9 mouse cellular contexts compared by ENCODE assay signal in genomic region chr4:74231405-74231804, GRCm38 (mm10). TPM values are rescaled to one million over a fixed set of nuclear protein-coding genes. Genes with fewer than 3 reads are reported as not detected.
DNase-seq lines count a peak whose midpoint lies in the region; ATAC-seq and TF ChIP-seq lines count a peak whose summit lies in the region.
"Had no signal": no experiment of that assay in that cellular context is flagged by ENCODE, and none has a peak within 500 bp of the region (broad histone marks: within the 10 kb centered on the region; RNA-seq: fewer than 3 reads in every experiment).

No protein-coding gene starts in this region.

- no peak overlapping the region for H3K9ac ChIP-seq in kidney, postnatal 0 days (ENCODE audit: low read depth, low read length)
- no peak overlapping the region for H3K9ac ChIP-seq in liver, embryonic 12.5 days
- no peak overlapping the region for H3K9ac ChIP-seq in neural tube, embryonic 11.5 days (ENCODE audit: low read length)
- H3K9ac ChIP-seq: heart, embryonic 13.5 days had no signal

- DNase-seq in B cell, adult 2 months, result peak; percentile 59 to 64
- DNase-seq in G1E (ENCODE audit: low spot score), result no peak
- DNase-seq in cerebellum, adult 9-11 months, result peak; percentile 22
- DNase-seq in frontal cortex, postnatal 36 days (ENCODE audit: low spot score in 2 of 2), result peak; percentile 21 to 63
- peak; percentile 48 for DNase-seq in kidney, postnatal 0 days (ENCODE audit: low spot score)
- DNase-seq in neural tube, embryonic 11.5 days (ENCODE audit: low spot score), result peak; percentile 51
- DNase-seq in thymus, postnatal 4 days, result peak; percentile 72

- H3K4me2 ChIP-seq in kidney, postnatal 0 days (ENCODE audit: low read length), result no peak overlapping the region
- no peak overlapping the region for H3K4me2 ChIP-seq in liver, embryonic 12.5 days
- H3K4me2 ChIP-seq in neural tube, embryonic 11.5 days (ENCODE audit: low read depth), result no peak overlapping the region
- H3K4me2 ChIP-seq: heart, embryonic 13.5 days had no signal

- peaks cover 3% of the 10 kb centered on the region; the same call in 1 of the 2 replicates for H3K4me1 ChIP-seq in G1E (ENCODE audit: insufficient read depth, low read depth, low read length)
- H3K4me1 ChIP-seq in kidney, postnatal 0 days (replicated peaks; ENCODE audit: insufficient read depth, low read length), result no peaks in the 10 kb centered on the region
- H3K4me1 ChIP-seq in liver, embryonic 12.5 days, result no peaks in the 10 kb centered on the region
- H3K4me1 ChIP-seq in neural tube, embryonic 11.5 days (ENCODE audit: control insufficient read depth, insufficient read depth, low read length), result no peaks in the 10 kb centered on the region
- H3K4me1 ChIP-seq: heart, embryonic 13.5 days had no signal

- H3K27me3 ChIP-seq in G1E (ENCODE audit: insufficient read depth, low read length), result no peaks in the 10 kb centered on the region
- no peaks in the 10 kb centered on the region for H3K27me3 ChIP-seq in kidney, postnatal 0 days (ENCODE audit: insufficient read depth, low read length)
- H3K27me3 ChIP-seq in liver, embryonic 12.5 days (replicated peaks), result no peaks in the 10 kb centered on the region
- H3K27me3 ChIP-seq in neural tube, embryonic 11.5 days (ENCODE audit: control insufficient read depth, insufficient read depth, low read length), result no peaks in the 10 kb centered on the region
- H3K27me3 ChIP-seq: heart, embryonic 13.5 days had no signal

- H3K36me3 ChIP-seq in G1E (replicated peaks), result no peaks in the 10 kb centered on the region
- no peaks in the 10 kb centered on the region for H3K36me3 ChIP-seq in kidney, postnatal 0 days (ENCODE audit: insufficient read depth, low read length)
- no peaks in the 10 kb centered on the region for H3K36me3 ChIP-seq in liver, embryonic 12.5 days
- H3K36me3 ChIP-seq in neural tube, embryonic 11.5 days (ENCODE audit: control insufficient read depth, insufficient read depth, low read length), result no peaks in the 10 kb centered on the region
- H3K36me3 ChIP-seq: heart, embryonic 13.5 days had no signal

- H3K27ac ChIP-seq in kidney, postnatal 0 days, result no peak overlapping the region
- no peak overlapping the region for H3K27ac ChIP-seq in liver, embryonic 12.5 days
- H3K27ac ChIP-seq in neural tube, embryonic 11.5 days (ENCODE audit: low read depth, low read length), result no peak overlapping the region
- H3K27ac ChIP-seq: heart, embryonic 13.5 days had no signal

- H3K4me3 ChIP-seq in G1E (ENCODE audit: low read depth, low read length), result no peak overlapping the region
- no peak overlapping the region for H3K4me3 ChIP-seq in kidney, postnatal 0 days (replicated peaks; ENCODE audit: low read depth, low read length)
- no peak overlapping the region for H3K4me3 ChIP-seq in liver, embryonic 12.5 days
- H3K4me3 ChIP-seq in neural tube, embryonic 11.5 days (ENCODE audit: low read depth, low read length), result no peak overlapping the region
- H3K4me3 ChIP-seq: heart, embryonic 13.5 days had no signal

- peak; percentile 59; the same call in 1 of the 2 replicates for ATAC-seq in G1E (ENCODE audit: extremely low read depth, insufficient number of reproducible peaks, low FRiP score, poor library complexity, severe bottlenecking)
- peak; percentile 52; the same call in 1 of the 2 replicates for ATAC-seq in kidney, postnatal 0 days (replicated peaks; ENCODE audit: low FRiP score, low read depth)
- ATAC-seq in liver, embryonic 12.5 days, result 0 out of 2 replicates have a peak, but pooled peaks have one; percentile 30
- ATAC-seq in neural tube, embryonic 11.5 days (ENCODE audit: insufficient read depth, low FRiP score, low TSS enrichment), result peak; percentile 36; the same call in 1 of the 2 replicates

- no peaks in the 10 kb centered on the region for H3K9me3 ChIP-seq in G1E (replicated peaks)
- no peaks in the 10 kb centered on the region for H3K9me3 ChIP-seq in kidney, postnatal 0 days (replicated peaks; ENCODE audit: low read length)
- no peaks in the 10 kb centered on the region for H3K9me3 ChIP-seq in liver, embryonic 12.5 days (replicated peaks)
- H3K9me3 ChIP-seq in neural tube, embryonic 11.5 days (ENCODE audit: control insufficient read depth, low read length), result no peaks in the 10 kb centered on the region
- H3K9me3 ChIP-seq: heart, embryonic 13.5 days had no signal

- TF ChIP-seq CTCF in G1E (IDR thresholded peaks at IDR 0.05; ENCODE audit: low read depth, low read length), result peak; percentile 27; the same call in 1 of the 2 replicates
- peak; percentile 77 for TF ChIP-seq CTCF in kidney, postnatal 0 days (IDR thresholded peaks at IDR 0.05; ENCODE audit: low read depth)

- WGBS in kidney, postnatal 0 days, result 58% methylated on average over 5 of the region's 5 CpGs
- 60% methylated on average over 5 of the region's 5 CpGs for WGBS in liver, embryonic 12.5 days (ENCODE audit: insufficient replicate concordance)
- 65% methylated on average over 5 of the region's 5 CpGs for WGBS in neural tube, embryonic 11.5 days

RNA-seq across cellular contexts. Expression of gene Kdm4c, which starts 10.9 kb away (rescaled TPM):
- total RNA-seq in G1E (2014; fragmentation: Nextera tagmentation) (36.4 and 47.1 TPM in 2 replicates), G1E (2017) (30.4 and 36.2 TPM in 2 replicates)
- 1.4 and 2.6 TPM in 2 replicates for polyA plus RNA-seq in G1E (2012)
- 10.3 and 11.3 TPM in 2 replicates for polyA plus RNA-seq in kidney, postnatal 0 days (2015; fragmentation: Nextera tagmentation; extraction: Ambion mirVana)
- 7.4 and 7.6 TPM in 2 replicates for polyA plus RNA-seq in liver, embryonic 12.5 days (2016; fragmentation: Nextera tagmentation; extraction: Ambion mirVana)
- 14.0 and 14.1 TPM in 2 replicates for polyA plus RNA-seq in neural tube, embryonic 11.5 days (2014; fragmentation: Nextera tagmentation; extraction: Ambion mirVana)
